Mouse (Mus musculus) megakaryocyte, embryonic 14.5 days (primary cell): ENCODE data around the gene Psmd2.

Source experiments
- FLI1 ChIP-seq: IDR thresholded peaks from 2 replicates; pipeline ENCODE4 v1.6.1; 2012; ENCODE audit warnings: low read length, inconsistent platforms, mixed read lengths
- GATA1 ChIP-seq: IDR thresholded peaks from 3 replicates; pipeline ENCODE4 v1.6.1; 2012; ENCODE audit warnings: mixed read lengths, low read length, inconsistent platforms, borderline replicate concordance

DNA sequence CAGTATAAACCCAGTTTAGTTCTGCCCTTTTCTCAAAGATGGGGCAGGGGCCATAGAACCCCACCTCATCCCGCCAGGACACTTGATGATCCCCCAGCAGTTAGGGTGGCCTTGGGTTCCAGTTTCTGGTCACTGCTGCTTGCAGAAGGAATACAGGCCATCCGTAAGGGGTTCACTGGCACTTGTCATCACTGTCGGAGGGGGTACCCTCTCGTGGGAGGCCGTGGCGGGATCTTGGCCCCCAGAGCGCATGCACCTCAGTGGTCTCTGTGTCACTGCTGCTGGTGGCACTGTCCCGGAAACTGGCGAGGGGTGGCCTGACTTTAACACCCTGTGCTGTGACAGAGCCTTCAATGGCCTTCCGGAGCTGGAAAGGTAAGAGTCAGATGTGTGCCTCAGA, 51.6 kb downstream of the Psmd2 start:
- TF ChIP-seq GATA1 (no peak), FLI1 (no peak)
